Mouse (Mus musculus): Measurements from ENCODE around the gene Uhmk1.

DNA sequence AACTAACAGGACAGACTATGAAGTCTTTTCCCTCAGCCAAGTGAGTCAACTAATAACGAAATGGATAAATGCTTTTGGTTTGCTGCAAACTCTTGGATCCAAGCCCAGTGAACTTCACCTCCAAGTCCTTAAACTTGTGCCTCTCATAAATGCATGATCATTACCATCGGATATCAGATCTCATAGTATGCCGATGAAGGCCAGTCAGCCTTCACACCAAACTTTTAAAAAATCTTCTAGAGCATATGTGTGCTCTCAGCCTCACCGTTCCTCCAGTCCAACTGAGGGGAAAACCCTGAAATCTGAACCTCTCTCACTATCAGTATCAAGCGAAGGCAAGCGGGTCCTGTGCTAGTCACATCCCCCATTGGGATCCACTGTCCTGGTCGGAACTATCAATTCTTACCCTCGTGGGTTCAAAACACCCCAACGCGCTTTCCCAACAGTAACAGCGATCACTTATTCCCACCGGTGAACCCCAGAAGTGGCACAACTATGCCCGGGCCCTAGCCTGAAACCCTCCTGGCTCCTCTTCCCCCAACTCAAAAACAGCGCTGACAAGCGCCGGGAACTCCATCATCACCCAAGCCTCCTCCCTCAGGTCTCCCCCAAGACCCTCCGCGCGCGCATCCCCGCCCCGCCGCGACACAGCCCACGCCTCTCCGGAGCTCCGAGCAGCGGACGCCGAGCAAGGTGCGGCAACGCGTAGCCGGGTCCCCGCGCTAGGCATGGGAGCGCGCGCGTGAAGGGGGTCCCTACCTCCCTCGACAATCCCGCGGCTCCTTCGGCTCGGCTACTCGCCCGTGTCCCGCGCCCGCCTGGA, 41.0 kb downstream of the Uhmk1 start:
- TF ChIP-seq CTCF (IDR thresholded peaks at IDR 0.05; ENCODE audit: control insufficient read depth, insufficient read depth, insufficient replicate concordance, low read depth, low read length) (no peak), POLR2A (IDR thresholded peaks at IDR 0.05; ENCODE audit: control insufficient read depth, low read depth, low read length) (no peak; the same call in 1 of the 2 replicates)
